Mouse (Mus musculus) liver, postnatal 0 days (tissue): ENCODE data around the gene Prss28.

Experiments used
- CTCF ChIP-seq: sonication (generic); IDR thresholded peaks from 2 replicates; pipeline ENCODE4 v1.5.1; 2016; ENCODE audit warnings: antibody characterized with exemption, low read depth
- EP300 ChIP-seq: IDR thresholded peaks from 2 replicates; pipeline ENCODE4 v1.6.1; 2016; ENCODE audit warnings: antibody characterized with exemption, low read depth, mild to moderate bottlenecking

- TF ChIP-seq CTCF (no peak), EP300 (no peak)
These were observed at the start of gene Prss28 for GRCm38 (mm10) chr17:25308346-25308745.
